Mouse (Mus musculus) layer of hippocampus, adult 11-12 months (tissue): Measurements from ENCODE around the gene Acnat2.
"Not testable (repeated sequence)": the region's sequence is repeated elsewhere in the genome, so short reads cannot be mapped to it uniquely, and the experiment has no call there.

Source experiments
- DNase-seq: peaks from one replicate; pipeline ENCODE4 v3.0.0; 2022; ENCODE audit warnings: low spot score

The Acnat2 gene

DNA sequence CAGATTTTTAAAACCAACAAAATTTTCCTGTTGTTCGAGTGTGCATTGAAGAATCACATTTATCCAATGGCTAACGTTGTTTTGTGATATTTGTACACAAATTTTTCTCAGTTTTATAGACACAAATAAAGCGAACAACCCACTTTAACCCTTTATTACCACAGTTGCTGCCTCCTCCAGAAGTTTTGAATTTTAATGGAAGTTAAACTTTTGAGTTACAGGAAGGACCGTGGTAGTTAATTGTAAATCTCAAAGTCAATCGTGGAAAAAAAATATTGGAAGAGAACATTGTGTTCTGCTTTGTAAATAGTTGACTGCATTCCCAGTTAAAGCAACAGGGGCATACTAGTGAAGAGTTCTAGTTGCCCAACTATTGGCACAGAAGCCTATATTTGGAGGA is at the start of gene Acnat2:
Gene Acnat2 (minus strand): TSS at position 195 of the 400 bp plus-strand sequence.
- not testable (repeated sequence) for DNase-seq

DNA sequence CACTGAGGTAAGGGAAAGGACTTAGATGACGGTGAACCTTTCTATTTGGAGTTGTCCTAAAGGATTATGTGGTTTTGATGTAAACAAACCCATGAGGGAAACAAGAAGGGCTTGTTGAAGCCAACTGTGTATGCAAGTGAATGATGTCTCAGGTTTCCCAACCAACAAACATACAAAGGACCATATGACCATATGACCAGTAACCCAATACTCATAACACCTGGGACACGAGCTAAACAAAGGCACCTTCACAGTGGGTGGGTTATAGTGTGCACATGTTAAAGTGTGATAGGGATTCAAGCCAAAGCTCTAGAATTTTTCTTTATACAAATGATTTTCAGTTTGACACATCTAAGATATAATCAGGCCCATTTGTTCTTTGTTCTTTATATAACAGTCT is 48.2 kb upstream of the Acnat2 start:
- no peak for DNase-seq

DNA sequence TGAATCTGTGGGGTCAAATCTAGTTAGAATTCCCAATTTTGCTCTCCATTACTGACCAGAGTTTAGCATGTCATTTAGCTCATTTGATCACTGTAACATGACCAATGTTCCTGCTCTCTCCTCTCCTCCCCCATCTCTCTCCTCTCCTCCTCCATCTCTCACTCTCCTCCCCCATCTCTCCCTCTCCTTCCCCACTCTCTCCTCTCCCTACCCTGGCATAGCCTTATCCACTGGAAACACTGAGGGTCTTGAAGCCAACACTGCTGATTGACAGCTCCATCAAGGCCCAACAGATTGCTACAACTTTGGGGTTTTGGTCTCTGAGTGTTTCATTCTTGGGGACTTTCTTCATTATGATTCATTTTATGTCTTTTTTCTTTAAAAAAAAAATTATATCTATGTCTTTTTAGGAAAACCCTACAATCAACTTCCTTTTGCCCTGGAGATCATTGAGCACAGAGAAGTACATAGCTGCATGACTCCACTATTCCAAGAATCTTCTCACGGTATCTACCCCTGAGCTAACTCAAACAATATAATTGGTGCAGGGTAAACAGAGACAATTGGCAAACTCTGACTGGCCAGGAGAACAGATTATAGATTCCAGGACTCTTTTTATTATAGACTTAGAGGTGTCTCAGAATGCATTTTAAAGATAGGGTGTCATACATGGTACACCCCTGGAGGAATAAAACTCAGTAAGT is 44.0 kb upstream of the Acnat2 start:
- DNase-seq = no peak

DNA sequence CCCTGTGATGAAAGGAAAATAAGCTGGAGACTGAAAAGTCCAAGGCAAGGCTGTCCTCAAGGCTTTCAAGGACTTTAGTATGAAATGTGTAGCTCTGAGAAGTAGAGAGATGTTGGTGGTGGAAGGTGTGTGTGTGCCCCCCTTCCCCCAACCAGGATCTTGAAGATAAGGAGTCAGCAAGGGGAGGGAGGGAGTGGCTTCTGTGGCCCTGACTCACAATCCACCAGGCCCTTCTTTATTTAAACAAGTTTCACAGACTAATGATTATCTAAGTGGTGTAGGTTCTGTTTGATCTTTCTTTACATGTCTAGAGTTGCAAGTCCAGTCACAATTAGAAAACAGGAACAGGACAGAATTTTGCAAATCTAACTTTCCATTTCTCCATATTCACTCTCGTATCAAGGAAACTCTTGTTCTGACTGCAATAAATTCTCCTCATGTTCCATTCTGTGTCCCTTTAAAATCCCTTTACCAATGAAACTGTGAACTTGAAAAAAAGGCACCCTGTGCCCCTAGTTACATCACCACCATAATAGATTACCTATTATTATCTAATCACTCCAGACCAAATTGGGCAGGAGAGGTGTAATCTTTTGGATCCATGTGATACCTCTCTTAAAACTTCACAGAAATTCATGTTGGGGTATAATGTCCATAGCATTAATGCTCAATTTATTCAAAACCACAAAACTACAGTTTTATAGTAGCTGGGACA is 43.3 kb upstream of the Acnat2 start:
- not testable (repeated sequence) for DNase-seq

DNA sequence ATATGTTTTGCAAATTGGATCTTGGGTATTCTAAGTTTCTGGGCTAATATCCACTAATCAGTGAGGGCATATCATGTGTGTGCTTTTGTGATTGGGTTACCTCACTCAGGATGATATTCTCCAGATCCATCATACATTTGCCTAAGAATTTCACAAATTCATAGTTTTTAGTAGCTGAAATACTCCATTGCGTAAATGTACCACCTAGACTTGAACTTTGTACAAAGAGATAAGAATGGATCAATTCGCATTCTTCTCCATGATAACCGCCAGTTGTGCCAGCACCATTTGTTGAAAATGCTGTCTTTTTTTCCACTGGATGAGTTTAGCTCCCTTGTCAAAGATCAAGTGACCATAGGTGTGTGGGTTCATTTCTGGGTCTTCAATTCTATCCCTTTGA is 29.0 kb upstream of the Acnat2 start:
- DNase-seq = not testable (repeated sequence)

GRCm38 (mm10) chr4:49410151-49410550 is 2.2 kb upstream of the Acnat2 start:
- DNase-seq = not testable (repeated sequence)

- no peak for DNase-seq
Measured at GRCm38 (mm10) chr4:49386873-49387272, 21.1 kb downstream of the Acnat2 start.

DNA sequence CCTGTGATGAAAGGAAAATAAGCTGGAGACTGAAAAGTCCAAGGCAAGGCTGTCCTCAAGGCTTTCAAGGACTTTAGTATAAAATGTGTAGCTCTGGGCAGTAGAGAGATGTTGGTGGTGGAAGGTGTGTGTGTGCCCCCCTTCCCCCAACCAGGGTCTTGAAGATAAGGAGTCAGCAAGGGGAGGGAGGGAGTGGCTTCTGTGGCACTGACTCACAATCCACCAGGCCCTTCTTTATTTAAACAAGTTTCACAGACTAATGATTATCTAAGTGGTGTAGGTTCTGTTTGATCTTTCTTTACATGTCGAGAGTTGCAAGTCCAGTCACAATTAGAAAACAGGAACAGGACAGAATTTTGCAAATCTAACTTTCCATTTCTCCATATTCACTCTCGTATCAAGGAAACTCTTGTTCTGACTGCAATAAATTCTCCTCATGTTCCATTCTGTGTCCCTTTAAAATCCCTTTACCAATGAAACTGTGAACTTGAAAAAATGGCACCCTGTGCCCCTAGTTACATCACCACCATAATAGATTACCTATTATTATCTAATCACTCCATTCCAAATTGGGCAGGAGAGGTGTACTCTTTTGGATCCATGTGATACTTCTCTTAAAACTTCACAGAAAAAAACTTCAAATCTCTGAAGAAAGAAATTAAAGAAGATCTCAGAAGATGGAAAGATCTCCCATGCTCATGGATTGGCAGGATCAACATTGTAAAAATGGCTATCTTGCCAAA is 24.2 kb downstream of the Acnat2 start:
- not testable (repeated sequence) for DNase-seq

- not testable (repeated sequence) for DNase-seq
Measured at GRCm38 (mm10) chr4:49368046-49368445, 39.9 kb downstream of the Acnat2 start.

DNA sequence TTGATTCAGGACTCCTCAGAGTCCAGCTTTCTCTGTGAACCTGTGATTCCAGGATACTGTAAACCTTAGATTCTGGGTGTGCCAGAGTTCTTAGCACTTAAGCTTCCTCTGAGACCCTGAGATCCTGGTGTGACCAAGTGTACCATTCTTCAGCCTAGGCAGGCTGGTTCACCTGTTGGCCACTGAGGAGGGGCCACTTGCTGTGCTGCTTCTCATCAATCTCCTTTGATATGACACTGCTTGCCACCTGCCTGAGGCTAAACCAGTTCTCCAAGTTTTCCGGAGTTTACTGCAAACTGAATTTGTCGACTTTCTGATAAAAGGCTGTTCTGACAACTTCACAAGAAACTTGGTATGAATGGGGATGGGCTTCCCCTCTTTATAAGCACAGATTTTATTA is 50.9 kb downstream of the Acnat2 start:
- no peak for DNase-seq

DNA sequence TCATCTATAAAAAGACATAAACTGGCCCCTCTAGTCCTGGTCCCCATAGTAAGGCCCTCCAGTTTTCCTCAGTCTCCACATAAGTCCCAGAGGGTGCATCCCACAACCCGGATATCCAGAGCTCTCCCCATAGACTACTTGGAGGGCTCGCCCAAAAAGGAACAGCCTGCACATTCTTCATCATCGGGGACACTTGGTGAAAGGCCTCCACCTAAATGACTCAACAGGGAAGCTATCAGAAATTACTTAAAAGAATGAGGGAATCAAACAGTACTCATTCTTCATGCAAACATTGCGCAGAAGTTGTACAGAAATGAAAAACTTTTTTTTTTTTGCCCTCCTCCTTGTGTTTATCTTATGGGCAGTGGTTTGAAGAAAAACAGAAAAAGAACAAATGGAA is 57.5 kb downstream of the Acnat2 start:
- DNase-seq = no peak

DNA sequence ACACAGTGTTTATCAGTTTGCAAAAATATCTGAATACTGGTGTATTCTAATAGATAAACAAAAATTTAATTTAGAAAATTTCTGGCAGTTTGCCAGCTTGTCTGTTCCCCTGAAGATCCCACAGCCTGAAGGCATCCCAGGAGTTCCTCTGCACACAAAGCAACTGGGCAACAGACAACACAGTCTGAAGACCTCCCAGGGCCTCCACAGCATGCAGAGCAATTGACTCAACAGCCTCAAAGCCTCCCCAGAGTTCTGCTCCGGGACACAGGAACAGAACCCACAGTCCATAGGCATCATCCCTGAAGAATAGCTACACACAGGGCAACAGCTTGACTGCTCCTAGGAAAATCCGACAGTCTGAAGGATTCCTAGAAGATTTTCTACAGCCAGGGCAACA is 59.3 kb downstream of the Acnat2 start:
- DNase-seq = no peak

DNA sequence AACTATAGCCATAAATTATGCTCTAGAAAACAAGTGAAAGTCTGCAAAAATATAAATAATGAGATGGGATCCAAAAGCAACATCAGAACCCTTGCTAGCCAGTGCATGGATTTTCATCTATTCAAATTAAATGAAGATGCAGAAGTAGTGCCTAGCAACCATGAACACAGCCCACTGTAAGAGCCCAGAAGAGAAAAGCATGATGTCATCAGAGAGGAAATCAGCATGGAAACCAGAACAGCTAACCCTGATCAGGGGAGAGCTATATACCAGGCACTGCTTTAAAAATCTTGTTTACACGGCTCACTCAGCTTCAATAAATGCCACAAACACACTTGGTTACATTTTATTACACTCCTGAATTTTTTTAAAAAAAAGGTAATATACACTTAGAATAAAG is 60.0 kb downstream of the Acnat2 start:
- not testable (repeated sequence) for DNase-seq

DNA sequence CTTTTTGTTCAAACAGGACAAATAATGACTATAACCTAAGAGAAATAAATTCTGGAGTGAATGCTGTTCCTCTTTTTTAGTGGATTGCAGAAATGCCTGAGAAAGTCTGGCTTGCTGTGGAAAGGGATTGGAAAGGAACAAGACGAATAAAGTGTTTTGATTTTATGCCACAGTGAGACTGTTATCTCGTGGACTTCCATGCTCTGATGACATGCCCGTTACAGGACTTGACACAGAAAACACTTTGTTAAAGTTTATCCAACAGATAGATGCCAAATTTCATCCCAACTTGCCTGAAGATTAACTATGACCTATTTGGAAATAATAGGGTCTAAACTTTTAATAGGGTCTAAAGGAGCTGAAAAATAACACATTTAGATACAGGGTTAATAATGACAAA is 67.9 kb downstream of the Acnat2 start:
- DNase-seq = not testable (repeated sequence)

DNA sequence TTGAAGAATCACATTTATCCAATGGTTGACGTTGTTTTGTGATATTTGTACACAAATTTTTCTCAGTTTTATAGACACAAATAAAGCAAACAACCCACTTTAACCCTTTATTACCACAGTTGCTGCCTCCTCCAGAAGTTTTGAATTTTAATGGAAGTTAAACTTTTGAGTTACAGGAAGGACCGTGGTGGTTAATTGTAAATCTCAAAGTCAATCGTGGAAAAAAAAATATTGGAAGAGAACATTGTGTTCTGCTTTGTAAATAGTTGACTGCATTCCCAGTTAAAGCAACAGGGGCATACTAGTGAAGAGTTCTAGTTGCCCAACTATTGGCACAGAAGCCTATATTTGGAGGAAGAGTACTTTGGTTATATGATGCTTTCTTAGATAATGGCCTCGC is 70.0 kb downstream of the Acnat2 start:
- DNase-seq = not testable (repeated sequence)
